Mouse (Mus musculus): ENCODE results near the gene Hepacam. TPM values are rescaled to one million over a fixed set of nuclear protein-coding genes. Genes with fewer than 3 reads are reported as not detected.

The Hepacam gene
- polyA plus RNA-seq, 1 experiment: 0.32 TPM

- no peak for DNase-seq (ENCODE audit: low read depth)
Measured at GRCm38 (mm10) chr9:37433823-37434560, 66.8 kb downstream of the Hepacam start.

- DNase-seq (ENCODE audit: low read depth): no peak
Measured at GRCm38 (mm10) chr9:37434932-37435331, 67.8 kb downstream of the Hepacam start.

- no peak for DNase-seq (ENCODE audit: low read depth)
Measured at GRCm38 (mm10) chr9:37435616-37436015, 68.5 kb downstream of the Hepacam start.

Other genes starting within 250 kb of the Hepacam start
- gene Pknox2, start 219.9 kb upstream of the Hepacam start, polyA plus RNA-seq (2012; rRNA removed): 4.9 and 5.4 TPM in 2 replicates
- 4.2 and 5.8 TPM in 2 replicates for gene Tmem218, start 159.1 kb upstream of the Hepacam start, polyA plus RNA-seq (2012; rRNA removed)
- gene Slc37a2, start 111.6 kb upstream of the Hepacam start, polyA plus RNA-seq (2012; rRNA removed): 3.2 and 3.9 TPM in 2 replicates
- 0.77 and 1.1 TPM in 2 replicates for gene Ccdc15, start 18.9 kb upstream of the Hepacam start, polyA plus RNA-seq (2012; rRNA removed)
- 27.9 and 34.2 TPM in 2 replicates for gene Robo4, start 34.5 kb downstream of the Hepacam start, polyA plus RNA-seq (2012; rRNA removed)
- 0.25 and 0.34 TPM in 2 replicates for gene Robo3, start 65.9 kb downstream of the Hepacam start, polyA plus RNA-seq (2012; rRNA removed)
- gene Msantd2, start 122.0 kb downstream of the Hepacam start, polyA plus RNA-seq (2012; rRNA removed): 9.2 and 10.4 TPM in 2 replicates
- gene Esam, start 160.7 kb downstream of the Hepacam start, polyA plus RNA-seq (2012; rRNA removed): 60.9 and 73.5 TPM in 2 replicates
- 9.4 and 11.8 TPM in 2 replicates for gene Vsig2, start 171.9 kb downstream of the Hepacam start, polyA plus RNA-seq (2012; rRNA removed)
- 19.3 and 24.3 TPM in 2 replicates for gene Nrgn, start 185.6 kb downstream of the Hepacam start, polyA plus RNA-seq (2012; rRNA removed)
- gene Siae, start 188.3 kb downstream of the Hepacam start, polyA plus RNA-seq (2012; rRNA removed): 13.6 and 14.4 TPM in 2 replicates
- 3.4 and 4.9 TPM in 2 replicates for gene Spa17, start 246.4 kb downstream of the Hepacam start, polyA plus RNA-seq (2012; rRNA removed)